15 mouse cellular contexts compared by ENCODE assay signal in the genomic region with DNA sequence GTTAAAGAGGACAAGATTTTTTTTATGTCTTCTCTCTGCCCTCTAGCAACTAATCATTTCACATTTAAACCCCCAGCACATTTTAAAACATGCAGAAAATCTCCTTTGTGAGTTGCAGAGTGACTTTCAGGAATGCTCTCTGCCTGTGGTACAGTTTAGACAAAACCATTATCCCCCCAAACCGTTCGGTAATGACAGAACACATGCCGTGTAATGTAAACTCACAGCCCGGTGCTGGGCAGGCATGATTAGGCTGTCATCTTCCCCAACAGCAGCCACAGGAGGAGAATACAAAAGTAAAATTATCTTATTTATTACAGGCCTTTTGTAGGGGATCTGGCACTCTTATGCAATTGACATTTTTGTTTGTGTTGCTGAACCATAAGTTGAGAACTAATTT.
"Had no signal": no experiment of that assay in that cellular context is flagged by ENCODE, and none has a peak within 500 bp of the region (broad histone marks: within the 10 kb centered on the region; RNA-seq: fewer than 3 reads in every experiment).

No protein-coding gene starts in this region.

- H3K4me3 ChIP-seq: limb, embryonic 15.5 days; liver, embryonic 12.5 days; myocyte; neural tube, embryonic 12.5 days had no signal

- H3K4me2 ChIP-seq: limb, embryonic 15.5 days; liver, embryonic 12.5 days; lung, embryonic 14.5 days; neural tube, embryonic 12.5 days had no signal

- H3K27ac ChIP-seq: kidney, postnatal 0 days; limb, embryonic 15.5 days; liver, embryonic 12.5 days; neural tube, embryonic 12.5 days; stomach, postnatal 0 days had no signal

- H3K9ac ChIP-seq: limb, embryonic 15.5 days; liver, embryonic 12.5 days; lung, embryonic 14.5 days; neural tube, embryonic 12.5 days had no signal

- H3K9me3 ChIP-seq: limb, embryonic 15.5 days; liver, embryonic 12.5 days; neural tube, embryonic 12.5 days had no signal

- H3K4me1 ChIP-seq: limb, embryonic 15.5 days; liver, embryonic 12.5 days; neural tube, embryonic 12.5 days had no signal

- ATAC-seq: liver, embryonic 12.5 days had no signal

- H3K36me3 ChIP-seq: limb, embryonic 15.5 days; liver, embryonic 12.5 days; neural tube, embryonic 12.5 days had no signal

- H3K27me3 ChIP-seq: limb, embryonic 15.5 days; liver, embryonic 12.5 days; neural tube, embryonic 12.5 days had no signal

- DNase-seq: kidney, adult 9 months; kidney, postnatal 36 days; layer of hippocampus, adult 9-11 months; layer of hippocampus, postnatal 36 days; lung, embryonic 14.5 days; lung, postnatal 10 days; lung, postnatal 4 days; right cerebral cortex, adult 18-20 months; thymus, postnatal 4 days had no signal
